Mouse (Mus musculus): ENCODE results near the gene Spcs2. TPM values are rescaled to one million over a fixed set of nuclear protein-coding genes. Genes with fewer than 3 reads are reported as not detected.
"Not testable (repeated sequence)": the region's sequence is repeated elsewhere in the genome, so short reads cannot be mapped to it uniquely, and the experiment has no call there.

Spcs2 gene
- polyA plus RNA-seq, 1 experiment from 2014 or later, result 380 TPM

DNA sequence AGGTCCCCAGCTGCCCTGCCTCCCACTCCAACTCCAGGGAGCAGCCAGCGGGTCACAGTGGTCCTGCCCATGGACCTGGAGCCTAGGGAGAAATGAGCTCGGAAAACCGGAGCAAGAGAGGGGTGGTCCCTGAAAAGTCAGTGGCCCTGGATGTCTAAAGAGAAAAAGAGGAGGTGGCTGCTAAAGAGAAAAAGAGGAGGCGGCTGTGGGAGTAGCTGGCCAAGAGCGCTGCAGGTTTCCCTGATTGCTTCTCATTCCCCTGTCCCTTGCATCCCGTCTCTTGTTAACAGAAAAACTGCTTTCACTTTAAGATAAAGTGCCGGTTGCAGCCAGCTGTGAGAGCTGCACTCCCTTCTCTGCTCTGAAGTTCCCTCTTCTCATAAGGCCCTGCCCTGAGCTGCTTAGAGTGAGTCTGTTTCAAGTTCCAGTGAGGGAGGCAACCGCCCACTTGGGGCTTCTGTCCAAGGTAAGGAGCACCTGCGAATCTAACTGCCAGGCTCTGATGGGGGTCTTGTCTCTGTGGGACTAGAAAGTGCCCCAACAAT, 45.0 kb downstream of the Spcs2 start:
- H3K4me2 ChIP-seq (replicated peaks); H3K27ac ChIP-seq; H3K9ac ChIP-seq; ATAC-seq (ENCODE audit: low FRiP score, low read depth); H3K27me3 ChIP-seq; H3K9me3 ChIP-seq; H3K4me3 ChIP-seq; H3K4me1 ChIP-seq: not testable (repeated sequence)
- H3K36me3 ChIP-seq, result peaks cover 14% of the 10 kb centered on the region
- WGBS, result 22% methylated on average over 9 of the region's 9 CpGs

DNA sequence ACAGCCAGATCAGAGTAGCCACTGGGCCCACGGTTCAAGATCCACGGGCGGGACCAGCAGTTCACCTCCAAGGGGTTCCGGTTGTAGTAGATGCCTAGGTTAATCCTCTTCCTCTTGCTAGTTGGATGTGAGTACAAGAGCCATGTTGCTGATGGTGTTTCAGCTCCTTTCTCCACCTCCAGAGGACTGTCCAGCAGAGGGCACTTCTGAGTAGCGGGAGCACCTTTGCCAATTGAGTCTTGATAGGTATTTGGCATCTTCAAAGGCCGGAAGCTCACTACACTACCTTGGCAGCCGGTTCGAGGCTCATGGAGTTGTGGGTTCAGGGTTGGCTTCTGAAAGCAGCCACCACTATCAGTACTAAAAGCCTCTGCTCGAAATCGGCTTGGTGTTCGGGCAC, 49.9 kb downstream of the Spcs2 start:
- H3K27ac ChIP-seq, result no peak overlapping the region
- no peak overlapping the region for H3K4me2 ChIP-seq (replicated peaks)
- no peaks in the 10 kb centered on the region for H3K9me3 ChIP-seq
- H3K9ac ChIP-seq, result no peak overlapping the region
- no peaks in the 10 kb centered on the region for H3K27me3 ChIP-seq
- no peaks in the 10 kb centered on the region for H3K4me1 ChIP-seq
- ATAC-seq (ENCODE audit: low FRiP score, low read depth), result no peak
- peaks cover 14% of the 10 kb centered on the region for H3K36me3 ChIP-seq
- no peak overlapping the region for H3K4me3 ChIP-seq
- 89% methylated on average over 11 of the region's 11 CpGs for WGBS

DNA sequence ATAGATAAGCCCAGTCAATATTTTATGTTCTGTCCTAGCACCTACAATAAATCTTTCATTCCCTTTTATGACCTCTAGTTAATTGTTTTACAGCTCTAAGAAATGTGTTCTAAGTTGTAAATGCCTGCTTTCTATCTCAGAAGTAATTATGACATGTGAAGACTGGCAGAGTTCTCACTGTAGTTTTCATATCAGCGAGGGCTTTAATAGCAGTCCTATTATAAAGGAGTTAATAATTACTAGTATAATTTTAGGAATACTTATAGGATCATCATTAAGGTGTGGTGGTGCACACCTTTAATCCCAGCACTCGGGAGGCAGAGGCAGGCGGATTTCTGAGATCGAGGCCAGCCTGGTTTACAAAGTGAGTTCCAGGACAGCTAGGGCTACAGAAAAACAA, 51.6 kb downstream of the Spcs2 start:
- WGBS, result 80% methylated on average over 4 of the region's 4 CpGs
- Histone ChIP-seq H3K9ac (no peak overlapping the region), H3K4me1 (no peaks in the 10 kb centered on the region), H3K36me3 (peaks cover 14% of the 10 kb centered on the region), H3K4me3 (no peak overlapping the region), H3K9me3 (no peaks in the 10 kb centered on the region), H3K27ac (no peak overlapping the region), H3K27me3 (no peaks in the 10 kb centered on the region), H3K4me2 (replicated peaks) (no peak overlapping the region)
- no peak for ATAC-seq (ENCODE audit: low FRiP score, low read depth)

DNA sequence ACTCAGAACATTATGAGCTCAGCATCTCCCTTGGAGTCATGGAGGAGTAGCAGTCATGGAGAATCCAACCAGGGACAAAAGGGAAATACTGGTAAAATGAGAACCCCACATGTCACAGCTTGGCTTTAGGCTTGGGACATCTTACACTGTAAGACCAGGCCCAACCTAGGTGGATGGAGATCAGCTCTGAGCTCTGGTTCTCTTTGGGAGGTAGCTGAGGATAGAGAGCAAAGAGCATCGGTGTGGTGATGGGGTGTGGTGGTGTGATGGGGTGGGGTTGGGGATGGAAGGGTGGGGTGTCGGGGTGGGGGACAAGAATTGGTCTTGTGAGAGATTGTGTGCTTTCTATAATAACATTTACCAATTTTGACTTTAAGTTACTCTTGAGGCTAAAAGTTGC, 52.4 kb downstream of the Spcs2 start:
- no peaks in the 10 kb centered on the region for H3K27me3 ChIP-seq
- no peaks in the 10 kb centered on the region for H3K4me1 ChIP-seq
- no peak overlapping the region for H3K27ac ChIP-seq
- no peak overlapping the region for H3K9ac ChIP-seq
- H3K4me2 ChIP-seq (replicated peaks), result no peak overlapping the region
- H3K4me3 ChIP-seq, result no peak overlapping the region
- 96% methylated on average over 2 of the region's 2 CpGs for WGBS
- no peaks in the 10 kb centered on the region for H3K9me3 ChIP-seq
- no peak for ATAC-seq (ENCODE audit: low FRiP score, low read depth)
- peaks cover 14% of the 10 kb centered on the region for H3K36me3 ChIP-seq

DNA sequence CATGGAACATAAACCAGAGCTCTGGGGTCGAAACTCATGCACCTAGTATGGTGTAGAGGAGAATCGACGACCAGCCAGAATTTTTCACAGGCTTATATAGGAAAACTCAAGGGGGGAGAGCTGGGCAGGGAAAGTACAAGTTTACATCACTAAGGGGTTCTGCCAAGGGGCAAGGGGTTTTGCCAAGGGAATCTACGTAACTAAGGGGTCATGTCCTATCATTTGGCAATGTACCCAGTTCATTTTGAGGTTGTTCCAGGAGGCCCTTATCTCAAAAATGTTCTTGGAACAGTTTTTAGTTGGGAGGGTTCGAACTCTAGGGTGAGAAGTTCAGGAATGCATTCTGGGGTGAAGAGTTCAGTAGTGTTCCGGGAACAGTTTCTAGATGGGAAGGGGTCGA, 56.2 kb downstream of the Spcs2 start:
- H3K4me1 ChIP-seq; H3K27me3 ChIP-seq; H3K36me3 ChIP-seq; H3K9me3 ChIP-seq; H3K4me2 ChIP-seq (replicated peaks); H3K9ac ChIP-seq; H3K27ac ChIP-seq; ATAC-seq (ENCODE audit: low FRiP score, low read depth); H3K4me3 ChIP-seq: not testable (repeated sequence)
- 74% methylated on average over 7 of the region's 7 CpGs for WGBS

DNA sequence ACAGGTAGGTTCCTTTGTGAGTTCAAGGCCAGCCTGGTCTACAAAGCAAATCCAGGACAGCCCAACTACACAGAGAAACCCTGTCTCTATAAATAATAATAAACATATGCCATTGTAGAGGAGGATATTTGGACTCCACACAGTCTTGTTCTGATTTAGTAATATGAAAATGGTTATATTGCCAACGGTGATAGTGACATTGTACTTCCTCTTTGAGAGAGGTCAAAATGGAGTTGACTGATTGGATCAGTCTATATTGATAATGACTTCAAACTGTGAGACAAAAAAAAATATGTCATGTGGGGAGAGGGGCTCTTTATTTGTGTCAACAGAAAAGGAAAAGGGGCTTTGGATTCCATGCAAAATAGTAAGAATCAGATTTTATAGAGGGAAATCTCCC, 57.9 kb downstream of the Spcs2 start:
- no peaks in the 10 kb centered on the region for H3K4me1 ChIP-seq
- no peaks in the 10 kb centered on the region for H3K27me3 ChIP-seq
- no peak overlapping the region for H3K9ac ChIP-seq
- H3K36me3 ChIP-seq, result no peaks in the 10 kb centered on the region
- H3K27ac ChIP-seq, result no peak overlapping the region
- H3K4me3 ChIP-seq, result no peak overlapping the region
- 84% methylated on average over 1 of the region's 1 CpGs for WGBS
- ATAC-seq (ENCODE audit: low FRiP score, low read depth), result no peak
- no peaks in the 10 kb centered on the region for H3K9me3 ChIP-seq
- H3K4me2 ChIP-seq (replicated peaks), result no peak overlapping the region

DNA sequence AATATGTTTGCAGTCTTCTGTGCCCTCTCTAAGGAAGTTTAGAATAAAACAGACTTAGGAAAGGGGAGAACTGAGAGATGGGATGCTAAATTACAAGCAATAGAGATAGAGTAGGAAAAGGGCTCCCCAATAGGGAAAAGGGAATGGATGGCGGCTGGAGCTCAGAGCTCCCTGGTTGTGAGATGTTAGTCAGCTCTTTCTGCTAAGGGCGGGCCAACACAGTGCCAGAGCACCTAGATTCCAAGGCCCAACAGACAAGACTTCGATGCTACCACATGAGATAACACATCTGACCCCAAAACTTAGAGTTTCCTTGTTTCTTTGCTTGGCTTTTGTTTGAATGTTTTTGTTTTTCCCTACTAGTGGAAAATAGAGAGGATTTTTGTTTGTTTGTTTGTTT, 59.2 kb downstream of the Spcs2 start:
- not testable (repeated sequence) for H3K36me3 ChIP-seq; H3K27me3 ChIP-seq; H3K9me3 ChIP-seq; H3K27ac ChIP-seq; ATAC-seq (ENCODE audit: low FRiP score, low read depth); H3K4me2 ChIP-seq (replicated peaks); H3K9ac ChIP-seq; H3K4me1 ChIP-seq; H3K4me3 ChIP-seq
- WGBS, result 84% methylated on average over 3 of the region's 3 CpGs

DNA sequence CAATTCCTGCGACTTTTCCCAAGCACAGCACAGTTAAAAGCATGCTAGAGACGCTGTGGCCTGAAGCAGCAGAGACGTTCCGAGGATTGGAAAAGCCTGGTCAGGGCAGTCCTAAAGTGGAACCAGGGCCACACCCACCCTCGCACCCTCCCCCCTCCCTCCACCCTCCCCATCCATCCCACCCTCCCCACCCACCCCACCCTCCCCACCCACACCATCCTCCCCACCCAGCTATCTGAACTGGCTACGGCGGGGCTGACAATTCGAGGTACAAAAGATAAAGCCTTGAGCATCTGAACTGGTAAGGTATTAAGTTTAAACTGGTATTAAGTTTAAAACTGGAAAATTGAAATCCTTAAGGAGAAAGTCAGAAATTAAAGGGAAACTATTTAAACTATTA, 59.7 kb downstream of the Spcs2 start:
- H3K9ac ChIP-seq, result no peak overlapping the region
- no peaks in the 10 kb centered on the region for H3K9me3 ChIP-seq
- H3K36me3 ChIP-seq, result no peaks in the 10 kb centered on the region
- 64% methylated on average over 8 of the region's 8 CpGs for WGBS
- ATAC-seq (ENCODE audit: low FRiP score, low read depth), result no peak
- H3K27me3 ChIP-seq, result no peaks in the 10 kb centered on the region
- no peak overlapping the region for H3K4me3 ChIP-seq
- no peaks in the 10 kb centered on the region for H3K4me1 ChIP-seq
- H3K27ac ChIP-seq, result no peak overlapping the region
- H3K4me2 ChIP-seq (replicated peaks), result no peak overlapping the region

DNA sequence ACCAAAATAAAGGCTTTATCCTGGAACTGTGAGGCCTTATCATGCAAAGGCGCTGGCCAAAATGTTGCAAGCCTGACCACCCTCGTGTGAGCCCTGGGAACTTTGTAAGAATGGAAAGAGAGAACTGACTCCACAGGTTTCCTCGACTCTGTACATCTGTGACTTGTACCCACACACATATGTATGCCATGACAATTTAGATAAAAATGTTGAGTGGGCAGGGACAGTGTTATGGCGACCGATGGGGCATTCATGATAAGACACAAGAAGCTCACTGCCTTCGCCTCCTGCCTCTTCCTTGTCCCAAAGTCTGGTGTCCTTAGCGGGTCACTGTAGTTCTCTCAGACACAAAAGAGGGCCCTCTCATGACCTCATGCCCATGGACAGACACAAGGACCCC, 64.1 kb downstream of the Spcs2 start:
- H3K9ac ChIP-seq, result no peak overlapping the region
- no peak overlapping the region for H3K4me2 ChIP-seq (replicated peaks)
- H3K27ac ChIP-seq, result no peak overlapping the region
- ATAC-seq (ENCODE audit: low FRiP score, low read depth), result no peak
- no peak overlapping the region for H3K4me3 ChIP-seq
- 79% methylated on average over 7 of the region's 7 CpGs for WGBS
- H3K27me3 ChIP-seq, result peaks cover 27% of the 10 kb centered on the region
- H3K9me3 ChIP-seq, result no peaks in the 10 kb centered on the region
- no peaks in the 10 kb centered on the region for H3K36me3 ChIP-seq
- peaks cover 18% of the 10 kb centered on the region for H3K4me1 ChIP-seq

DNA sequence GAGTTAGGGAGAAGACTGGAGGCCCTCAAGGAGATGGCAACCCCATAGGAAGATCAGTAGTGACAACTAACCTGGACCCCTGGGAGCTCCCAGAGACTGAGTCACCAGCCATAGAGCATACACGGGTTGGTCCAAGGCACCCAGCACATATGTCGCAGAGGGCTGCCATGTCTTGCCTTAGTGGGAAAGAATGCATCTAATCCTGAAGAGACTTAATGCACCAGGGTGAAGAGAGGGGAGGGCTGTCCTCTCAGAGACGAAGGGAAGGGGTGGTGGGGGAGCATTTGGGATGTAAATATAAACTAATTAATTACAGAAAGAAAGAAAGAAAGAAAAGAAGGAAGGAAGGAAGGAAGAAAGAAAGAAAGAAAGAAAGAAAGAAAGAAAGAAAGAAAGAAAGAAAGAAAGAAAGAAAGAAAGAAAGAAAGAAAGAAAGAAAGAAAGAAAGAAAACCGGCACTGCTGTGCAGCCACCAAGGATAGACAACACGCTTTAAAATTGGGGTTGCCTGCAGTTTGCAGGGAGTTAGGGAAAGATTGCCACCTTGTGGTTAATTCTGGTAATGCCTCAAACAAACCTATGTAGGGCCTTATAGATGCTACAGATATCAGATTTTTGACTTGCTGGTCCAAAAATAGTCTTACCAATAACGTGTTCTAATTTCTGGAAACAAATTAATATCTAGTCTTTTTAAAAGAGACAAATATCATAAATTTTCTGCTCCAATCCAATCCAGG, 65.2 kb downstream of the Spcs2 start:
- Histone ChIP-seq H3K4me2 (replicated peaks) (no peak overlapping the region), H3K27me3 (peaks cover 30% of the 10 kb centered on the region), H3K9ac (no peak overlapping the region), H3K36me3 (no peaks in the 10 kb centered on the region), H3K4me1 (peaks cover 18% of the 10 kb centered on the region), H3K27ac (no peak overlapping the region), H3K9me3 (no peaks in the 10 kb centered on the region), H3K4me3 (no peak overlapping the region)
- ATAC-seq (ENCODE audit: low FRiP score, low read depth), result no peak
- 28% methylated on average over 6 of the region's 6 CpGs for WGBS

DNA sequence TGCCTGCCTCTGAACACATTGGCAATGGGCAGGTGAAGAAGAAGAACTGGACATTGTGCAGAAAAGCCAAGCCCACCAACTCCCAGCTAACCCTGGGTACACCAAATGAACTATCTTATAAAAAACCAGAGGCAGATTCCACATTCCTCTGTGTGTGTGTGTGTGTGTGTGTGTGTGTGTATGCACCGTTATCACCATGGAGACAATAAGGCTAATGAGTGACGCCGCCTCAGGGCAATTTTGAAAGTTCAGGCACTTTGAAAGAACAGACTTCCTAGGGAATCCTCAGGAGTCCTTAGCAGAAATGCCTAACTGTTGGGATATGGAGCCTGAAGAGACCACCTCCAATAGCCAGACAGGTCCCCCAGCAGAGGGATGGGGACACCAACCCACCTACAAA, 66.0 kb downstream of the Spcs2 start:
- WGBS, result 76% methylated on average over 3 of the region's 3 CpGs
- H3K9ac ChIP-seq, result no peak overlapping the region
- no peak overlapping the region for H3K27ac ChIP-seq
- no peak for ATAC-seq (ENCODE audit: low FRiP score, low read depth)
- H3K9me3 ChIP-seq, result no peaks in the 10 kb centered on the region
- H3K27me3 ChIP-seq, result peaks cover 30% of the 10 kb centered on the region
- H3K4me3 ChIP-seq, result no peak overlapping the region
- H3K4me1 ChIP-seq, result peaks cover 18% of the 10 kb centered on the region
- H3K4me2 ChIP-seq (replicated peaks), result no peak overlapping the region
- H3K36me3 ChIP-seq, result no peaks in the 10 kb centered on the region

DNA sequence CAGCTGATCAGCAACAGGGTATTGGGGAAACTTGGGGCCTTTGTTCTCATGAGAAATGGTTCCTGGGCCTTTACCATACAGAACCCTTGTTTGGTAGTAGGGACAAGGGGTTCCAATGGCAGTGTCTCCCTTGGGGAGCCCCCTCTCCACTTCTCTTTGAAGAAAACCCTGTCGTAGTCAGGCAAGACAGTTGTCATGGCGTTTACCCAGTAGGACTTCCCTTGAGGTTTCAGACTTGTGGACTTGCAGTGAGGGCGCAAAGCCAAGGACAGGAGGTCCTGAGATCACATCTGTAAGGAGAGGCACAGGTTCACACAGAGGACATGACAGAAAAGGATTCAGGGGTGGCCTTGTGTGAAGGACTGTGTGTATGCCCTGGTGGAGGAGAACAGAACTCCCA, 66.8 kb downstream of the Spcs2 start:
- peaks cover 30% of the 10 kb centered on the region for H3K27me3 ChIP-seq
- H3K4me3 ChIP-seq, result no peak overlapping the region
- peaks cover 18% of the 10 kb centered on the region for H3K4me1 ChIP-seq
- no peak overlapping the region for H3K4me2 ChIP-seq (replicated peaks)
- WGBS, result 68% methylated on average over 3 of the region's 3 CpGs
- H3K36me3 ChIP-seq, result no peaks in the 10 kb centered on the region
- H3K9ac ChIP-seq, result no peak overlapping the region
- no peak overlapping the region for H3K27ac ChIP-seq
- no peaks in the 10 kb centered on the region for H3K9me3 ChIP-seq
- no peak for ATAC-seq (ENCODE audit: low FRiP score, low read depth)
